Mouse (Mus musculus) cortical plate, adult 2 months (tissue): ENCODE data around the gene Far2.

Experiments used
- CTCF ChIP-seq: fragments of 200-500 bp; IDR thresholded peaks from 2 replicates; pipeline ENCODE4 v1.5.1; 2011; ENCODE audit warnings: mild to moderate bottlenecking, control low read depth, low read length; ENCODE audit not compliant: insufficient read depth; ENCODE audit errors: extremely low read depth
- POLR2A ChIP-seq: fragments of 200-500 bp; IDR thresholded peaks from 2 replicates; pipeline ENCODE4 v1.6.1; 2011; ENCODE audit warnings: mild to moderate bottlenecking, low read length, control low read depth; ENCODE audit not compliant: insufficient read depth; ENCODE audit errors: extremely low read depth

- TF ChIP-seq CTCF (no peak), POLR2A (no peak)
Observed at GRCm38 (mm10) chr6:148193972-148194701, 147.1 kb downstream of the Far2 start.
